Mouse (Mus musculus): ENCODE data around the gene Slc19a3.

- TF ChIP-seq CTCF (IDR thresholded peaks at IDR 0.05; ENCODE audit: low read depth) (no peak), EP300 (IDR thresholded peaks at IDR 0.05; ENCODE audit: low read depth) (no peak)
Measured at GRCm38 (mm10) chr1:82973244-82973643, 65.0 kb downstream of the Slc19a3 start.

All from liver, embryonic 14.5 days (tissue).